Mouse (Mus musculus): ENCODE data around the gene Parp8. TPM values are rescaled to one million over a fixed set of nuclear protein-coding genes. Genes with fewer than 3 reads are reported as not detected.

Gene Parp8
- polyA plus RNA-seq, 1 experiment, result 1.6 TPM

DNA sequence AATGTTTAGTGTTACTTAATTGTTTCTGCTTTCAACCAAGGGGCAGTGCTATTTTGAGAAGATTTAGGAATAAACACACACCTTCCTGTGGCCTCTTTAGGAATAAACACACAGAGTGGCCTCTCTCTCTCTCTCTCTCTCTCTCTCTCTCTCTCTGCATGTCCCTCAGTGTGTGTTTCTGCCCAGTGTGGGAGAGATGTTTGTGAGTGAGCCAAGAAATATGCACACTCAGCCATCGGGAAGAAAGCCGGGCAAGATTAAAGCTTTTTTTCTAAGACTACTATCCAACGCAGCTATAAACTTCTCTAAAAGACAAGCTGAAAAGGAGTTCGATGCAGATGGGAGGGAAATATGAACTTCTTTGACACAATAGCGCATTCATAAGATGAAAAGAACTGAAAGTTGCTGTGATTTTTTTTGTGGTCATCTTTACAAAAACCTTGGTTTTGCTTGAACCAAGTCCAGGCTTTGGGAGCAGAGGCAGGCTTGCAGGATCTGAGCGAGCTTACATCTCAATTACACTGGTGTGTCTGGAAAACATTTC lies 107.9 kb downstream of the Parp8 start:
- Histone ChIP-seq H3K4me1 (ENCODE audit: control insufficient read depth, insufficient read depth, insufficient read length, low read length) (no peaks in the 10 kb centered on the region), H3K27me3 (ENCODE audit: control insufficient read depth, insufficient read depth, low read length) (no peaks in the 10 kb centered on the region), H3K27ac (ENCODE audit: insufficient read depth, low read depth, low read length) (no peak overlapping the region), H3K4me3 (ENCODE audit: low read depth, low read length) (no peak overlapping the region), H3K36me3 (ENCODE audit: control insufficient read depth, insufficient read depth, low read length) (no peaks in the 10 kb centered on the region)
- WGBS, result 71% methylated on average over 6 of the region's 6 CpGs
- TF ChIP-seq POLR2A (IDR thresholded peaks at IDR 0.05; ENCODE audit: low read depth, low read length) (no peak), CTCF (IDR thresholded peaks at IDR 0.05; ENCODE audit: extremely low read depth, insufficient read length, insufficient replicate concordance, low read depth, low read length) (no peak)

DNA sequence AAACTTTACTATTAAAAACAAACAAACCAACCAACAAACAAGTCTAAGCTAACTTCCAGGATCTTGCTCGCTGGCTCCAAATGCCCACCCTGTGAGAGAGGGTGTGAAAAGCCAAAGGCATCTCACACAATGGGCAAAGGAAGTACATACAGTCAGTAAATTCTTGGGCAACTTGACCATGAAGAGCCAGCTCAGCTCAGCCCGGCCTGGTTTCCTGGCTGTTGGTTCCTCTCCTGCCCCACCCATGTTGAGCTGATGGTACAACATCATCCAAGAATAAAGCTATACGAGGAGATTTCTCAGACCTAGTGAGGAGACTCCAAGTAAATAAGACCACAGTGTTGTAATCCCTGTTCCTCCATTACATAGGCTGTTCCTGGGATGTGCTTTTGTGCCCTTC lies 117.1 kb downstream of the Parp8 start:
- WGBS, result 72% methylated on average over 3 of the region's 3 CpGs

DNA sequence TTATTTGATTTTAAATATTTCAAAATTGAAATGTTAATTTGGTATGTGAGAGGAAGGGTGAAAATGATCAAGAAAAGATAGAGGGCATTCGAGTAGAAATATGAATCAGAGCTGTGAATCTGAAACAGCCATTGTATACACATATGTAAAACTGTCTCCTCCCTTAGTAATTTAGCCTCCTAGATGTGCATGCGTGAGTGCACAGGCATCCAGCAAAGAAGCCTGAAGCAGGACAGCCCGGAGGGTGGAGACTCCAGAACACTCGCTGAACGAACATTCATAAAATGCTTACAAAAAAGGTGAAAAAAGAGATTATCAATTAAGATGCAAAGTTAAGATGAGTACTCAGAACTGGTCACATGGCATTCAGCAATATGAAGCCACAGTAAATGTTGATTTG lies 121.9 kb downstream of the Parp8 start:
- Histone ChIP-seq H3K27ac (ENCODE audit: insufficient read depth, low read depth, low read length) (no peak overlapping the region), H3K4me1 (ENCODE audit: control insufficient read depth, insufficient read depth, insufficient read length, low read length) (no peaks in the 10 kb centered on the region), H3K4me3 (ENCODE audit: low read depth, low read length) (no peak overlapping the region), H3K27me3 (ENCODE audit: control insufficient read depth, insufficient read depth, low read length) (no peaks in the 10 kb centered on the region), H3K36me3 (ENCODE audit: control insufficient read depth, insufficient read depth, low read length) (no peaks in the 10 kb centered on the region)
- 86% methylated on average over 5 of the region's 5 CpGs for WGBS
- no peak for TF ChIP-seq CTCF (IDR thresholded peaks at IDR 0.05; ENCODE audit: extremely low read depth, insufficient read length, insufficient replicate concordance, low read depth, low read length)
- TF ChIP-seq POLR2A (IDR thresholded peaks at IDR 0.05; ENCODE audit: low read depth, low read length), result no peak

More for the DNA sequence above, 117.1 kb downstream of the Parp8 start:
- Histone ChIP-seq H3K27me3 (ENCODE audit: control insufficient read depth, insufficient read depth, low read length) (no peaks in the 10 kb centered on the region), H3K4me1 (ENCODE audit: control insufficient read depth, insufficient read depth, insufficient read length, low read length) (no peaks in the 10 kb centered on the region), H3K36me3 (ENCODE audit: control insufficient read depth, insufficient read depth, low read length) (no peaks in the 10 kb centered on the region), H3K4me3 (ENCODE audit: low read depth, low read length) (no peak overlapping the region), H3K27ac (ENCODE audit: insufficient read depth, low read depth, low read length) (no peak overlapping the region)
- TF ChIP-seq POLR2A (IDR thresholded peaks at IDR 0.05; ENCODE audit: low read depth, low read length) (no peak), CTCF (IDR thresholded peaks at IDR 0.05; ENCODE audit: extremely low read depth, insufficient read length, insufficient replicate concordance, low read depth, low read length) (no peak)

DNA sequence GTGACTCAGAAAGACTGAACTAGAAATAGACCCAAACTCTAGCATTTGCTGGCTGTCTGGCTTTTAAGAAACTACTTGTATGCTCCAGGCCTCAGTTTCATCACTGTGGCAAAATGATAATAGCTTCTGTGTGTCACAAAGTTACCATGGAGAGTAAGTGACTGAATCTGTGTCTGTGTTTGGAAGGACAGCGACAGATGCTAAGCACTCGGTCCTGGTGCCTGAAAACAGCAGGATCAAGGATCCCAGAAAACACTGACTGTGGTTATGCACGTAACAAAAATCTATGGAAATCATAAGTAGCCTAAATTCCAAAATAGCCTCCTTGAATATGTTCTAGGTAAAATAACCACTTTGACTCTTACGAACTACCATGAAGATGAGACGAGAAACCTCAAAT lies 126.9 kb downstream of the Parp8 start:
- H3K36me3 ChIP-seq (ENCODE audit: control insufficient read depth, insufficient read depth, low read length), result no peaks in the 10 kb centered on the region
- no peak overlapping the region for H3K4me3 ChIP-seq (ENCODE audit: low read depth, low read length)
- H3K27me3 ChIP-seq (ENCODE audit: control insufficient read depth, insufficient read depth, low read length), result no peaks in the 10 kb centered on the region
- 88% methylated on average over 5 of the region's 5 CpGs for WGBS
- H3K27ac ChIP-seq (ENCODE audit: insufficient read depth, low read depth, low read length), result no peak overlapping the region
- TF ChIP-seq CTCF (IDR thresholded peaks at IDR 0.05; ENCODE audit: extremely low read depth, insufficient read length, insufficient replicate concordance, low read depth, low read length) (no peak), POLR2A (IDR thresholded peaks at IDR 0.05; ENCODE audit: low read depth, low read length) (no peak)
- H3K4me1 ChIP-seq (ENCODE audit: control insufficient read depth, insufficient read depth, insufficient read length, low read length), result no peaks in the 10 kb centered on the region

DNA sequence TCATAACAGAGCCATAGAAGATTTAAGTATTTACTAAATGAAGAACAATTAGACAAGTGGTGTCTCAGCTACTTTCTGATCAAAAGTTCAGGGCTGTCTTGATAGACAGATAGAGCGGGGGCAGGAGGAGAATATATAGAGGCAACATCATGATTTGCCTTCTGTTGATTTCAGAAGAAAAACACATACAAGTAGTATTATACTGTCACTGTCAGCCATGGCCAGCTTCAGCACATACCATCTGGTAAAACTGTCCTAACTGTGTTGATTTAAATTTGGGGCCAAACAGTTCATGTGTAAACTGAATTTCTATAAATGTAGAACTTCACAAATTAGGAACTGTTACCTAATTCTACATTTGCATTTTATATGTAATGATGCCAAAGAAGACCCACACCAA lies 127.6 kb downstream of the Parp8 start:
- no peak overlapping the region for H3K4me3 ChIP-seq (ENCODE audit: low read depth, low read length)
- 100% methylated on average over 1 of the region's 1 CpGs for WGBS
- TF ChIP-seq POLR2A (IDR thresholded peaks at IDR 0.05; ENCODE audit: low read depth, low read length), result no peak
- TF ChIP-seq CTCF (IDR thresholded peaks at IDR 0.05; ENCODE audit: extremely low read depth, insufficient read length, insufficient replicate concordance, low read depth, low read length), result no peak
- no peaks in the 10 kb centered on the region for H3K36me3 ChIP-seq (ENCODE audit: control insufficient read depth, insufficient read depth, low read length)
- no peaks in the 10 kb centered on the region for H3K27me3 ChIP-seq (ENCODE audit: control insufficient read depth, insufficient read depth, low read length)
- H3K27ac ChIP-seq (ENCODE audit: insufficient read depth, low read depth, low read length), result no peak overlapping the region
- H3K4me1 ChIP-seq (ENCODE audit: control insufficient read depth, insufficient read depth, insufficient read length, low read length), result no peaks in the 10 kb centered on the region

DNA sequence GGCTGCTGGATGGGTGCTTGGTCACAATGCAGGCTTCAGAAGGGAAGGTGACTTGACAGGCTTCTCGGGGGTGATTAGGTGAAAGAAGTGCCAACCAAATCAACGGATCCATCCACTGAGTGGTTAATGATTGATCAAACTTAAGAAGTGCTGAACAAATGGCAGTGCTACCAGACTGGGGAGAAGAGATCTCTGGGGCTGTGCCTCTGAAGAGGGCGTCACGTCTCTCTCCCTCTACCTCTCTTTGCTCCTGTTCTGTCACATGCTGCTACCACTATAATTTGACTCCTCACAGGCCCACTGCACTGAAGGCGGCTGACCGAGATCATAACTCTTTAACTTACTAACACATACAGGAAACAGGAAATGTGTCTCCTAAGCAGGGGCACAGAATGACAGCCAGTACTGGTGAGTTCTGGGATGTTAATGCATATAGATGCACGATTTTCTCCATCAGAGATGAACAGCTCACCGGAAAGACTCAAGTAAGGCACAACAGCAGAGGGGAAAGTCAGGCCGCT lies 140.9 kb downstream of the Parp8 start:
- TF ChIP-seq CTCF (IDR thresholded peaks at IDR 0.05; ENCODE audit: extremely low read depth, insufficient read length, insufficient replicate concordance, low read depth, low read length) (no peak), POLR2A (IDR thresholded peaks at IDR 0.05; ENCODE audit: low read depth, low read length) (no peak)
- Histone ChIP-seq H3K4me3 (ENCODE audit: low read depth, low read length) (no peak overlapping the region), H3K36me3 (ENCODE audit: control insufficient read depth, insufficient read depth, low read length) (no peaks in the 10 kb centered on the region), H3K27ac (ENCODE audit: insufficient read depth, low read depth, low read length) (no peak overlapping the region), H3K27me3 (ENCODE audit: control insufficient read depth, insufficient read depth, low read length) (no peaks in the 10 kb centered on the region), H3K4me1 (ENCODE audit: control insufficient read depth, insufficient read depth, insufficient read length, low read length) (no peaks in the 10 kb centered on the region)
- 54% methylated on average over 9 of the region's 9 CpGs for WGBS

DNA sequence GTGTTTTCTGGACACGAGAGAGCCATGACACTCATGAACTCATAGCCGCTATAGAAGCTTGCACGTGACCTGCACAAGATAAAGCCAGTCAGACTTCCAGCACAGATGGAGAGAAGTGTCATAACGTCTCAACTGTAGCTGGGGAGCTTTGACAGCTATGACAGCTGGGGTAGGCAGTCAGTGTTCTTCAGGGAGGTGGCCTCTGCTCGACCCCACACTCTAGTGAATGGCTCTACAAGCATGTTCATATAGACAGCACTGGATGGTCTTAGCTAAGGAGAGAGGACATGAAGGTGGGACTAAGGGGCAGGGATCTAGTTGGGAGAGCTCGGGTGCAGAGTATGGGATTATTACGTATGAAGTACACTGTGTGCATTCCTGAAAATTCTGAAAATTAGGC lies 143.1 kb downstream of the Parp8 start:
- no peaks in the 10 kb centered on the region for H3K4me1 ChIP-seq (ENCODE audit: control insufficient read depth, insufficient read depth, insufficient read length, low read length)
- H3K27ac ChIP-seq (ENCODE audit: insufficient read depth, low read depth, low read length), result no peak overlapping the region
- H3K4me3 ChIP-seq (ENCODE audit: low read depth, low read length), result no peak overlapping the region
- no peaks in the 10 kb centered on the region for H3K27me3 ChIP-seq (ENCODE audit: control insufficient read depth, insufficient read depth, low read length)
- no peaks in the 10 kb centered on the region for H3K36me3 ChIP-seq (ENCODE audit: control insufficient read depth, insufficient read depth, low read length)
- TF ChIP-seq CTCF (IDR thresholded peaks at IDR 0.05; ENCODE audit: extremely low read depth, insufficient read length, insufficient replicate concordance, low read depth, low read length) (no peak), POLR2A (IDR thresholded peaks at IDR 0.05; ENCODE audit: low read depth, low read length) (no peak)
- 78% methylated on average over 7 of the region's 7 CpGs for WGBS

All from small intestine, adult 2 months (tissue).